Mouse (Mus musculus) kidney, adult 8-10 months (tissue): ENCODE data around the gene Rab3il1.
A peak's percentile ranks its signal among the peaks of the same experiment; 100 is the strongest.
"Not testable (repeated sequence)": the region's sequence is repeated elsewhere in the genome, so short reads cannot be mapped to it uniquely, and the experiment has no call there.

Source experiments
- DNase-seq, 2 experiments: peaks; one replicate each; pipeline ENCODE4 v3.0.0; 2022

The Rab3il1 gene

GRCm38 (mm10) chr19:10001206-10001969, at the start of gene Rab3il1, which contains the start of gene Best1:
Gene Rab3il1 (plus strand): TSS chr19:10001669.
Gene Best1 (minus strand): TSS chr19:10001633.
- DNase-seq = no peak

GRCm38 (mm10) chr19:9952390-9952789, 49.1 kb upstream of the Rab3il1 start:
- DNase-seq = no peak

- DNase-seq = no peak
These were observed 48.6 kb upstream of the Rab3il1 start for GRCm38 (mm10) chr19:9952912-9953311.

- DNase-seq = peak; percentile 84 to 88
These were observed 47.2 kb upstream of the Rab3il1 start for GRCm38 (mm10) chr19:9954055-9954810.

- DNase-seq = no peak
These were observed 46.7 kb upstream of the Rab3il1 start for GRCm38 (mm10) chr19:9954811-9955202.

DNA sequence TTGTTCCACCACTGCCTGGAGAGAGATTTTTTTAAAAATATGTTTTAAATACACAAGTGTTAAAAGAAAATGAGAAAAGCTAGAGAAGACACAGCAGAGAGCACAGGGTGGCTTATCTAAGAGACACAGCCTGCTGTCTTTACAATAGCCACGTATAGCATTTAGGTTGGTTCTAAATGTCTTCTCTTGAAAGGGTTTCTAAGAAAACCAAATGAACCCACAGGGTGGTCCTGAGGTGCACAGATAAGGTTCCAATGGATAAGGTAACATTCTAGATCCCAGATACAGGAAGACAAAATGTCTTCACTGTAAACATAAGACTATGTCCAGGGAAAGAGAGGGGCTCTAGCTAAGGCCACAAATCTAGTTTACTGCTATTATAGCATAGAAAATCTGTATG, 46.0 kb upstream of the Rab3il1 start:
- no peak for DNase-seq

- no peak for DNase-seq
These were observed 44.7 kb upstream of the Rab3il1 start for GRCm38 (mm10) chr19:9956624-9957388.

GRCm38 (mm10) chr19:9957965-9958364, 43.5 kb upstream of the Rab3il1 start:
- no peak for DNase-seq

GRCm38 (mm10) chr19:9960769-9961168, 40.7 kb upstream of the Rab3il1 start:
- DNase-seq = no peak

GRCm38 (mm10) chr19:9964205-9964916, 37.1 kb upstream of the Rab3il1 start:
- DNase-seq = no peak

DNA sequence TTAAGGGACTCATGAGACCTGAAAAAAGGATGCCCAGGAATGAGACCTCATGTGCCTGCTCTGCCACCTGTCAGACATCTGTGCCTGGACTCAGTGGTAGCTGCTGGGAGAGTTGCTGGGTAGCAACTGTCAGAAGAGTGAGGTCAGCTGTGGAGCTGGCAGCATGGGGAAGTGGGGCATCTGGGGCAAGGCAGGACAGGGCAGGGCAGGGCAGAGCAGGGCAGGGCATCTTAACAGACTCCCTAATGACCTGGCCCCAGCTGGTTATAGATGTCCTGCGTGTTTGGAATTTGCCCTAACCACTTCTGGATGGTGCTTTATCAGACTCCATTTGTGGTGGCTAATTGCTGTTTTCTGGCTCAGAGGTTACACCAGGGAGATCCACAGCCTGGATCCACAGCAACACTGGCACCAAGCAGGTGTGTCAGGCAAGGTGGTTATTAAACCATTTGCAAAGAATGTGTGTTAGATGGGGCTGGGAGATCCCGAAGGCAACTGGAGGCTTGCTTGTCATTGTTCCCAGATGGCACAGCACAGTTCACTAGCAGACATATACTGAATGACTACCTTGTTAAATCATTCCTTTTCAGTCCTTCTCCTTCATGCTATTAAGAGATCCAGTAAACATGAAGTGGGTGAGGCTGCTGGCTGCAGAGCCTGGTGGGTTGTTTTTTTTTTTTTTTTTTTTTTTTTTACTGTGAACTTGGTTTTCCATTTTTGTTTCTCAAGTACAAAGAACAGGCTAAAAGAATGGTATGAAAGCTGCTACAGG, 35.2 kb upstream of the Rab3il1 start:
- DNase-seq = no peak

DNA sequence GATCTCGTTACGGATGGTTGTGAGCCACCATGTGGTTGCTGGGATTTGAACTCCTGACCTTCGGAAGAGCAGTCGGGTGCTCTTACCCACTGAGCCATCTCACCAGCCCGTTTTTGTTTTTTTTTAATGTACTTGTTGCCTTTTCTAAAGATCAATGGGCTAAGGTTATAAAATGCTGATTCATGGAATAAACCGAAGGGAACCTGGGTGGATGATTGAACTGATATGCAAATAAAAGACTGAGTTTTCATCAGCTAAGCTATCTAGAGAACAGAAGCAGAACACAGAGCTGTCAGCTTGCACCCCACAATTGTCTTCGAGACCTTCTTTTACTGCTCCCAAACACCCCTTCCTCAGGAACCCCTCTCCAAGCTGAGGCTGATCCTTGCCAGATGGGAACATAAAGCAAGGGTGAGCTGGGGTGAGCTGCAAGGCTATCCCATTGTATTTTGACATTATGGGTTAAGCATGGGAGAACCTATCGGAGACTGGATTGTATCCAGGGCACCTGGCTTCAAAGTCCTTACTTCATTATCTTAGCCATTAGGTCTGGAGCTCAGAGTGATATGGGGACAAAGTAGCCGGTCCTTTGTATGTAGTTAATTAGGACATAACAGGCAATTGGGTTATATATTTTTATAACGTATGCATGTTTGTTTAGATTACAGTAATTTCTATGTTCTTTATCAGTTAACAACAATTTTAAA, 33.2 kb upstream of the Rab3il1 start:
- no peak for DNase-seq

GRCm38 (mm10) chr19:9974853-9975252, 26.6 kb upstream of the Rab3il1 start:
- DNase-seq = not testable (repeated sequence)

DNA sequence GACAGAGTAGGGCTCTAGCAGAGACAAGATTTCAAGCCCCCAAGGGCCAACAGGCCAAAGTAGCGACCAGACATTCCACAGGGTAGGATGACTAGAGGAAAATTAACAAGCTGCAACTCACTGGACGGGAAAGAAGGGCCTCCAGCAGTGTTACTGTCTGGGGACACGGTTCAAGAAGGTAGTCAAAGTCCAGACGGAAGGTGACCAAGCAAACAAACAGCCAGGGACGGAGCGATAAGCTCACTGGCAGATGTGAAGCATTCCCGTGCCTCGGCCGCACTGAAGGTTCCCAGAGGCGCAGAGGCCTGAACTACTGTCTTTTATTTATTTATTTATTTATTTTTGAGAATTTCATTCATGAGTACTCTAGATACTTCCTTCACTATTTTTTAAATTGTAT, 24.4 kb upstream of the Rab3il1 start:
- peak; percentile 82 to 84 for DNase-seq

- peak; percentile 93 to 94 for DNase-seq
These were observed 23.0 kb upstream of the Rab3il1 start for GRCm38 (mm10) chr19:9978431-9978951.

DNA sequence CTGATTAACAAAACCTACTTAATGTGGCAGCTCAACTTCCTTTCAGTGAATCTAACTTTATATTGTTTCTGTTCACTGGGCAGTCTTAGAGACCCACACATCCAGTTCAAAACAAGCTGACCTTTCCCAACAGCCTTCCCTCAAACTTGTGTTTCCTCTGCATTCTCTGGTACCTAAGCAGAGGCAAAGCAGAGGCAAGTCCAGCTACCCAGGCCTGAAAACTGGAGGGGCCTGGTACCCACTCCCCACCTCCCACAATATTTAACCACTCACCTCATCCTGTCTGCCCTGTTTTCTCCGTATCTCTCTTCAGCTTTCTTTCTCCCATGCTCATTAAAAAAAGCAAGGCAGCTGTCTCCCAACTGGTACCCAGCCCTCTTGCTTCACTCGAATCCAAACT, 22.3 kb upstream of the Rab3il1 start:
- DNase-seq = no peak

DNA sequence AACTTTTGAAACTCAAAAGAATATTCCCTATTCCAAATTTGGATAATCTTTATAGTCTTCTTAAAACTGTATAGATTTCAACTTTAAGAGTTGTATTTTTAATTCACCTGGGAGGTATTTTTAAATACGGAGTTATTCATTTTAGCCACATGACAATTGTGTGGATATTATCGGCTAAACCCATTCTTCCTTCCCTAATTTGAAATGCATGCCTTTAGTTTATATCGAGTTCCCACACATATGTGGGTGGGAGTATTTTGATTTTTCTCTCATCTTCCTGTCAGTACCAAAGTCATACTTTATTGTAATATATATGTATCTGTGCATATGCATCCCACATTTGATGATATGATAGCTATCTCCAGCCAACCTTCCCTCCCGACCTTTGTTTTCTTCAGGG, 21.2 kb upstream of the Rab3il1 start, which contains the start of gene Fth1:
Gene Fth1 (plus strand): TSS at position 341 of the 400 bp plus-strand sequence.
- no peak for DNase-seq

DNA sequence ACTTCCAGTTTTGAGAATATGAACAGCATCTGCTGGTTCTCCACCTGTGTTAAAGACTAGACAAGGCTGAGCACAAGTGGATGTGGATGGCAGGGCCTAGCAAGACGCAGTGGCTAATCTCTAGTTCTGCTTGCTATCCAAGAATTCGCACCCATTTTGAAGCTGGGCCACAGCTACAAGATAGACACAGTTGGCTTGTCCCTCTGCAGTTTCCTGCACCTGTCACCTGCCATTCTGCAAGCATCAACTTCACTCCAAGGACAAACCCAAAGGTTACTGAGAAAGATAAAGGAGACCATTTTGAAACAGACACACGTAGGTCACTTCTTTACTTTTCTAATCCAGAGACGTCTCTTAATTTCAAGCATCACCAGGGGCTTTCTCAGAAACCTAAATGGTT, 19.8 kb upstream of the Rab3il1 start:
- DNase-seq = no peak

DNA sequence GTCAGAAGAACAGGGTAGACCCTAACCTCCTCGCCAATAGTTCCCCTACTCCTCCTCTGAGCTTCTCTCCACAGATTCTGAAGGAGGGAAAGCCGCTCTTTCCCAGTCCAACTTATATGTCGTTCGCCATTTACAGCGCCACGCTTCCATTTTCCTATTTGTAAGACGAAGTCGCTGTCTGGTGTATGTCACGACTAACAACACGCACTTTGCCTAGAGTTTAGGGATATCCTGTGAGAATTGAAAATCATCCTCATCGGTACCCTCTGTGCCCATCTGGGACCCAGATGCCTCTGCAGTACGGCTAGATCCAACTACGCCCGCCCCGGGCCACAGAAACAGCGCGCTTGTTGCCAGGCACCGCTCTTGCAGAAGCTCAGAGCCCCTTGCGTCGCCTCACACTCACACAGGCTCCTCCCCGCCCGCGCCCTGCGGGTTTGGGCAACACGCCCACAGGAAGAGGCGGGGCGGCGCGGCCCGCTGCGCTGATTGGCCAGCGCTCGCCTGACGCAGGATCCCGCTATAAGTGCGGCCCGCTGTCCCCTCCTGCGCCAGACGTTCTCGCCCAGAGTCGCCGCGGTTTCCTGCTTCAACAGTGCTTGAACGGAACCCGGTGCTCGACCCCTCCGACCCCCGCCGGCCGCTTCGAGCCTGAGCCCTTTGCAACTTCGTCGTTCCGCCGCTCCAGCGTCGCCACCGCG, 19.2 kb upstream of the Rab3il1 start:
- peak; percentile 96 for DNase-seq

DNA sequence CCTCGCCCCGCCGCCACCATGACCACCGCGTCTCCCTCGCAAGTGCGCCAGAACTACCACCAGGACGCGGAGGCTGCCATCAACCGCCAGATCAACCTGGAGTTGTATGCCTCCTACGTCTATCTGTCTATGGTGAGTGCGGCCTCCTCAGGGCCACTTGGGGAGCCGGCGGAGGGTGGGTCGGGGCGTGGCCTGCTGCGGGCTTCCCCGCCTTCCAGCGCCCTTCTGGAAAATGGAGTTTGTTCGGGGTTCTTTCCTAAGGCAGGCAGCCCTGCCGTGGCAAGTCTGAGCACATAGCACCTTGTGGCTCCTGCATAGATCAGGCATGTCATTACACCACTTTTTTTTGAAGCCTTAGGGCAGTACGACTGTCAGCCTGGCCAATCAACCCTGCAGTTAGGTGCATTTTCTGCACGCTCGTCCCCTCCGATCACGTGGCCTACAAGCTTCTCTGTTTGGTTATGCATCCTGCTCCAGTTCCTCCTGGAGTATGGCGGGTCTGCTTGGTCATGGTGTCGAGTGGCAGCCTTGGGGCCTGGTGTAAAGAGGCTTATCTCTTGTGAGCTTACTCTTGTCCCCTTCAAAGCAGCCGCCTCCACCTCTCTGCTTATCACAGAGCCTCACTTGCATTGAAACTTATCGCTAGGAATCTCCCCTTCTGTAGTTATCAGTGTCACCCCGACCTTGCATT, 18.5 kb upstream of the Rab3il1 start:
- peak; percentile 65 to 75 for DNase-seq
